Mouse (Mus musculus) megakaryocyte progenitor cell, adult 5-6 weeks (primary cell): ENCODE results near the gene Chst10. TPM values are rescaled to one million over a fixed set of nuclear protein-coding genes. Genes with fewer than 3 reads are reported as not detected.
A peak's percentile ranks its signal among the peaks of the same experiment; 100 is the strongest.

Experiments
- ATAC-seq: replicated peaks from 2 replicates; pipeline ENCODE4 v1.8.0; 2016; ENCODE audit warnings: mild to moderate bottlenecking, moderate TSS enrichment, inconsistent platforms; ENCODE audit not compliant: poor library complexity
- total RNA-seq, 2 experiments: library from RNA; stranded (forward) in 1 of 2; stranded (reverse) in 1 of 2; fragments of 157-497, 149-512 nt in 1 of 2; fragments of 200-1000 nt in 1 of 2; gene quantifications; 2 replicates each; pipeline versions ENCODE4 v1.2.3 to v1.2.4; 2015 to 2017

The Chst10 gene
- total RNA-seq, 2 experiments from 2014 or later: 0.25 to 1.7 TPM

- ATAC-seq: no peak
These were observed 28.4 kb downstream of the Chst10 start for GRCm38 (mm10) chr1:38869398-38870195.

GRCm38 (mm10) chr1:38866242-38866641 lies 31.7 kb downstream of the Chst10 start:
- ATAC-seq: no peak

GRCm38 (mm10) chr1:38864341-38864740 lies 33.6 kb downstream of the Chst10 start:
- no peak for ATAC-seq

GRCm38 (mm10) chr1:38862213-38862612 lies 35.7 kb downstream of the Chst10 start:
- ATAC-seq: peak; percentile 54

- no peak for ATAC-seq
These were observed 37.0 kb downstream of the Chst10 start for GRCm38 (mm10) chr1:38860867-38861524.

GRCm38 (mm10) chr1:38860207-38860606 lies 37.8 kb downstream of the Chst10 start:
- ATAC-seq: no peak

- peak; percentile 60; the same call in 1 of the 2 replicates for ATAC-seq
These were observed 41.8 kb downstream of the Chst10 start for GRCm38 (mm10) chr1:38856196-38856595.

- 0 out of 2 replicates have a peak, but pooled peaks have one; percentile 23 for ATAC-seq
These were observed 45.7 kb downstream of the Chst10 start for GRCm38 (mm10) chr1:38852250-38852649.

- 0 out of 2 replicates have a peak, but pooled peaks have one; percentile 20 for ATAC-seq
These were observed 47.3 kb downstream of the Chst10 start for GRCm38 (mm10) chr1:38850650-38851049.

- ATAC-seq: no peak
These were observed 49.3 kb downstream of the Chst10 start for GRCm38 (mm10) chr1:38848451-38849289.

GRCm38 (mm10) chr1:38847975-38848374 lies 50.0 kb downstream of the Chst10 start:
- ATAC-seq: no peak

GRCm38 (mm10) chr1:38843275-38843674 lies 54.7 kb downstream of the Chst10 start:
- no peak for ATAC-seq

GRCm38 (mm10) chr1:38842861-38843260 lies 55.1 kb downstream of the Chst10 start:
- ATAC-seq: no peak

- ATAC-seq: no peak
These were observed 58.0 kb downstream of the Chst10 start for GRCm38 (mm10) chr1:38839944-38840343.

- ATAC-seq: no peak
These were observed 61.5 kb downstream of the Chst10 start, which contains the start of gene Lonrf2 for GRCm38 (mm10) chr1:38836477-38836872. TSS of gene Lonrf2 (minus strand) at chr1:38836711.

GRCm38 (mm10) chr1:38835568-38836476 lies 62.1 kb downstream of the Chst10 start:
- no peak for ATAC-seq

- no peak for ATAC-seq
These were observed 63.1 kb downstream of the Chst10 start for GRCm38 (mm10) chr1:38834899-38835298.

- ATAC-seq: no peak
These were observed 73.0 kb downstream of the Chst10 start for GRCm38 (mm10) chr1:38824926-38825325.

- no peak for ATAC-seq
These were observed 74.1 kb downstream of the Chst10 start for GRCm38 (mm10) chr1:38823851-38824250.

GRCm38 (mm10) chr1:38819691-38820090 lies 78.3 kb downstream of the Chst10 start:
- no peak for ATAC-seq
